Mouse (Mus musculus) heart, adult 2 months (tissue): Measurements from ENCODE around the gene Gemin4.

Source experiments
- CTCF ChIP-seq: fragments of 200-600 bp; IDR thresholded peaks from 2 replicates; pipeline ENCODE4 v1.8.1; 2022; ENCODE audit warnings: antibody characterized with exemption, mild to moderate bottlenecking, moderate library complexity
- EP300 ChIP-seq: fragments of 200-500 bp; IDR thresholded peaks from 2 replicates; pipeline ENCODE4 v1.6.1; 2011; ENCODE audit warnings: low read depth, low read length, control low read depth; ENCODE audit not compliant: insufficient read depth
- POLR2A ChIP-seq: fragments of 200-500 bp; IDR thresholded peaks from 2 replicates; pipeline ENCODE4 v1.6.1; 2011; ENCODE audit warnings: mild to moderate bottlenecking, low read depth, low read length, control low read depth; ENCODE audit not compliant: insufficient read depth

DNA sequence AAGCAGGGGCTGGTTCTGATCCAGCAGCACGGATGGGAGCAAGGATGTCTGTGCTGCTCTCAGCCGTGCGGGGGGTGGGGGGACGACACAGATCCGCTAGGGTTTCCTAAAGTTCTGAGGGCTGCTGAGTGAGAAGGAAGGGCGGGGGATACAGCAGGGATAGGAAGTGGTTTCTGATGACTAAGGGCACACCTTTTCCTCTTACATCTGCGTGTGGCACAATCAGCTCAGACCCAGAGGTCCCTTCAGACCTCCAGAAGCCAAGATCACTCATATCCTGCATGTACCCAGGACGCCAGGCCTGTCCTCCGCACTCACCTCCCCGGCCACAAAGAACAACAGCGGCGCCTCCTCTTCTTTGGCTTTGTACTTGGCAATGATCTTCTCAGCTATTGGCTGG, 43.8 kb upstream of the Gemin4 start:
- TF ChIP-seq CTCF, result no peak
- TF ChIP-seq EP300, result 0 out of 2 replicates have a peak, but pooled peaks have one; percentile 60
- TF ChIP-seq POLR2A, result no peak
